Mouse (Mus musculus): Measurements from ENCODE around the gene Col27a1. TPM values are rescaled to one million over a fixed set of nuclear protein-coding genes. Genes with fewer than 3 reads are reported as not detected.
A peak's percentile ranks its signal among the peaks of the same experiment; 100 is the strongest.
"Not testable (repeated sequence)": the region's sequence is repeated elsewhere in the genome, so short reads cannot be mapped to it uniquely, and the experiment has no call there.

The Col27a1 gene
- total and polyA plus RNA-seq, 2 experiments from 2014 or later = 1.2 to 8.2 TPM

- peak overlapping the region; percentile 25; the same call in 1 of the 2 replicates for H3K27ac ChIP-seq (ENCODE audit: low read depth)
- 44% methylated on average over 9 of the region's 9 CpGs for WGBS
- DNase-seq (ENCODE audit: low spot score) (peak; percentile 48), ATAC-seq (ENCODE audit: insufficient read depth, low read depth) (peak; percentile 63)
- no peak overlapping the region for H3K9ac ChIP-seq (replicated peaks; ENCODE audit: low read depth, low read length)
- no peaks in the 10 kb centered on the region for H3K27me3 ChIP-seq (ENCODE audit: control insufficient read depth, insufficient read depth, low read length)
- H3K4me1 ChIP-seq (ENCODE audit: control insufficient read depth, insufficient read depth) = 0 out of 2 replicates have a peak, but pooled peaks cover 4% of the 10 kb centered on the region
- no peaks in the 10 kb centered on the region for H3K9me3 ChIP-seq (replicated peaks; ENCODE audit: control insufficient read depth, low read length)
- no peak for TF ChIP-seq EP300 (IDR thresholded peaks at IDR 0.05; ENCODE audit: low read depth)
- TF ChIP-seq CTCF (IDR thresholded peaks at IDR 0.05; ENCODE audit: low read depth) = no peak
- no peak overlapping the region for H3K4me3 ChIP-seq (ENCODE audit: low read depth, low read length)
- peaks cover under 1% of the 10 kb centered on the region; the same call in 1 of the 2 replicates for H3K36me3 ChIP-seq (replicated peaks; ENCODE audit: control insufficient read depth, insufficient read depth, low read length)
- no peak overlapping the region for H3K4me2 ChIP-seq (ENCODE audit: low read depth, low read length)
These were observed 102.4 kb downstream of the Col27a1 start for GRCm38 (mm10) chr4:63316076-63316746.

GRCm38 (mm10) chr4:63319566-63319965 lies 105.8 kb downstream of the Col27a1 start:
- H3K36me3 ChIP-seq (replicated peaks; ENCODE audit: control insufficient read depth, insufficient read depth, low read length) = peaks cover 18% of the 10 kb centered on the region
- not testable (repeated sequence) for H3K27ac ChIP-seq (ENCODE audit: low read depth); H3K27me3 ChIP-seq (ENCODE audit: control insufficient read depth, insufficient read depth, low read length); H3K9ac ChIP-seq (replicated peaks; ENCODE audit: low read depth, low read length); H3K4me2 ChIP-seq (ENCODE audit: low read depth, low read length); H3K9me3 ChIP-seq (replicated peaks; ENCODE audit: control insufficient read depth, low read length); H3K4me1 ChIP-seq (ENCODE audit: control insufficient read depth, insufficient read depth); ATAC-seq (ENCODE audit: insufficient read depth, low read depth); H3K4me3 ChIP-seq (ENCODE audit: low read depth, low read length)
- WGBS = 24% methylated on average over 3 of the region's 3 CpGs
- peak; percentile 81 for TF ChIP-seq CTCF (IDR thresholded peaks at IDR 0.05; ENCODE audit: low read depth)
- DNase-seq (ENCODE audit: low spot score) = peak; percentile 26

GRCm38 (mm10) chr4:63323275-63323815 lies 109.5 kb downstream of the Col27a1 start:
- H3K9me3 ChIP-seq (replicated peaks; ENCODE audit: control insufficient read depth, low read length) = no peaks in the 10 kb centered on the region
- no peak overlapping the region for H3K9ac ChIP-seq (replicated peaks; ENCODE audit: low read depth, low read length)
- no peak overlapping the region for H3K4me3 ChIP-seq (ENCODE audit: low read depth, low read length)
- no peak for TF ChIP-seq CTCF (IDR thresholded peaks at IDR 0.05; ENCODE audit: low read depth)
- no peaks in the 10 kb centered on the region for H3K4me1 ChIP-seq (ENCODE audit: control insufficient read depth, insufficient read depth)
- no peak overlapping the region for H3K4me2 ChIP-seq (ENCODE audit: low read depth, low read length)
- no peak for DNase-seq (ENCODE audit: low spot score)
- 66% methylated on average over 8 of the region's 8 CpGs for WGBS
- peaks cover 18% of the 10 kb centered on the region for H3K36me3 ChIP-seq (replicated peaks; ENCODE audit: control insufficient read depth, insufficient read depth, low read length)
- ATAC-seq (ENCODE audit: insufficient read depth, low read depth) = no peak
- H3K27ac ChIP-seq (ENCODE audit: low read depth) = no peak overlapping the region
- no peaks in the 10 kb centered on the region for H3K27me3 ChIP-seq (ENCODE audit: control insufficient read depth, insufficient read depth, low read length)

GRCm38 (mm10) chr4:63333403-63333802 lies 119.6 kb downstream of the Col27a1 start:
- ATAC-seq (ENCODE audit: insufficient read depth, low read depth) (no peak), DNase-seq (ENCODE audit: low spot score) (no peak)
- Histone ChIP-seq H3K4me1 (ENCODE audit: control insufficient read depth, insufficient read depth) (no peaks in the 10 kb centered on the region), H3K4me2 (ENCODE audit: low read depth, low read length) (no peak overlapping the region), H3K27ac (ENCODE audit: low read depth) (no peak overlapping the region), H3K9ac (replicated peaks; ENCODE audit: low read depth, low read length) (no peak overlapping the region), H3K9me3 (replicated peaks; ENCODE audit: control insufficient read depth, low read length) (no peaks in the 10 kb centered on the region), H3K4me3 (ENCODE audit: low read depth, low read length) (no peak overlapping the region), H3K36me3 (replicated peaks; ENCODE audit: control insufficient read depth, insufficient read depth, low read length) (peaks cover 11% of the 10 kb centered on the region; the same call in 1 of the 2 replicates), H3K27me3 (ENCODE audit: control insufficient read depth, insufficient read depth, low read length) (no peaks in the 10 kb centered on the region)
- WGBS = 86% methylated on average over 4 of the region's 4 CpGs
- TF ChIP-seq CTCF (IDR thresholded peaks at IDR 0.05; ENCODE audit: low read depth) (no peak), EP300 (IDR thresholded peaks at IDR 0.05; ENCODE audit: low read depth) (no peak)

- Histone ChIP-seq H3K4me3 (ENCODE audit: low read depth, low read length) (no peak overlapping the region), H3K36me3 (replicated peaks; ENCODE audit: control insufficient read depth, insufficient read depth, low read length) (no peaks in the 10 kb centered on the region), H3K9me3 (replicated peaks; ENCODE audit: control insufficient read depth, low read length) (no peaks in the 10 kb centered on the region), H3K27me3 (ENCODE audit: control insufficient read depth, insufficient read depth, low read length) (no peaks in the 10 kb centered on the region), H3K4me2 (ENCODE audit: low read depth, low read length) (no peak overlapping the region), H3K27ac (ENCODE audit: low read depth) (no peak overlapping the region), H3K4me1 (ENCODE audit: control insufficient read depth, insufficient read depth) (no peaks in the 10 kb centered on the region), H3K9ac (replicated peaks; ENCODE audit: low read depth, low read length) (no peak overlapping the region)
- no peak for TF ChIP-seq EP300 (IDR thresholded peaks at IDR 0.05; ENCODE audit: low read depth)
- TF ChIP-seq CTCF (IDR thresholded peaks at IDR 0.05; ENCODE audit: low read depth) = no peak
- 45% methylated on average over 3 of the region's 3 CpGs for WGBS
- DNase-seq (ENCODE audit: low spot score) (no peak), ATAC-seq (ENCODE audit: insufficient read depth, low read depth) (no peak; the same call in 1 of the 2 replicates)
These were observed 124.7 kb downstream of the Col27a1 start for GRCm38 (mm10) chr4:63338414-63339076.

All from heart, postnatal 0 days (tissue).